Mouse (Mus musculus) G1E (cell line): Measurements from ENCODE around the gene Fblim1. TPM values are rescaled to one million over a fixed set of nuclear protein-coding genes. Genes with fewer than 3 reads are reported as not detected.
A peak's percentile ranks its signal among the peaks of the same experiment; 100 is the strongest.

Experiments used
- ATAC-seq: 2 replicates; pipeline ENCODE4 v1.8.0; 2016; ENCODE audit warnings: mild to moderate bottlenecking; ENCODE audit not compliant: insufficient number of reproducible peaks, poor library complexity, low FRiP score, severe bottlenecking; ENCODE audit errors: extremely low read depth
- DNase-seq: peaks from one replicate; pipeline ENCODE4 v3.0.0; 2012; ENCODE audit warnings: low spot score
- H3K27me3 ChIP-seq: 2 replicates; pipeline ENCODE4 v1.6.1; 2012; ENCODE audit warnings: mild to moderate bottlenecking, low read length, inconsistent platforms; ENCODE audit not compliant: insufficient read depth
- H3K36me3 ChIP-seq: replicated peaks from 2 replicates; pipeline ENCODE3; 2012; ENCODE audit warnings: mild to moderate bottlenecking, inconsistent platforms
- H3K4me1 ChIP-seq: 2 replicates; pipeline ENCODE4 v1.6.1; 2012; ENCODE audit warnings: low read depth, low read length, inconsistent platforms, mixed read lengths; ENCODE audit not compliant: insufficient read depth
- H3K4me3 ChIP-seq: 2 replicates; pipeline ENCODE4 v1.5.1; 2012; ENCODE audit warnings: low read depth, mild to moderate bottlenecking, inconsistent platforms, low read length, moderate library complexity, mixed read lengths
- H3K9me3 ChIP-seq: replicated peaks from 2 replicates; pipeline ENCODE4 v1.6.1; 2012; ENCODE audit warnings: inconsistent platforms
- CTCF ChIP-seq: IDR thresholded peaks from 2 replicates; pipeline ENCODE4 v1.5.1; 2012; ENCODE audit warnings: low read depth, low read length, inconsistent platforms, mixed read lengths
- GATA1 ChIP-seq: IDR thresholded peaks from 2 replicates; pipeline ENCODE4 v1.6.1; 2012; ENCODE audit warnings: borderline replicate concordance, low read length, inconsistent platforms, mixed read lengths
- GATA2 ChIP-seq: IDR thresholded peaks from 2 replicates; pipeline ENCODE4 v1.6.1; 2012; ENCODE audit warnings: low read depth, low read length, inconsistent platforms, borderline replicate concordance
- POLR2AphosphoS5 ChIP-seq: IDR thresholded peaks from 2 replicates; pipeline ENCODE4 v1.6.1; 2012; ENCODE audit warnings: low read depth, low read length, inconsistent platforms; ENCODE audit not compliant: insufficient replicate concordance
- TAL1 ChIP-seq: conservative IDR thresholded peaks from 2 replicates; pipeline ENCODE4 v1.6.1; 2012; ENCODE audit warnings: low read depth, low read length, inconsistent platforms, mixed read lengths
- polyA plus RNA-seq: library from polyadenylated mRNA; stranded (reverse); fragments of >175 nt; gene quantifications from 2 replicates; pipeline ENCODE4 v1.2.3, GENCODE M21; 2012
- total RNA-seq, 2 experiments: library from RNA; stranded (forward) in 1 of 2; stranded (reverse) in 1 of 2; fragments of 200-1000 nt in 1 of 2; fragments of >200 nt in 1 of 2; fragmentation: Nextera tagmentation in 1 of 2; gene quantifications; 2 replicates each; pipeline ENCODE4 v1.2.3; 2014 to 2017

The Fblim1 gene
- total and polyA plus RNA-seq, 3 experiments = 0.11 TPM; not detected in 2

- TF ChIP-seq GATA1 = no peak
- TF ChIP-seq POLR2AphosphoS5 = no peak
- no peak for TF ChIP-seq TAL1
- TF ChIP-seq CTCF = no peak
- TF ChIP-seq GATA2 = no peak
- Histone ChIP-seq H3K4me3 (no peak overlapping the region), H3K27me3 (no peaks in the 10 kb centered on the region), H3K36me3 (no peaks in the 10 kb centered on the region), H3K4me1 (peaks cover 48% of the 10 kb centered on the region), H3K9me3 (no peaks in the 10 kb centered on the region)
- DNase-seq = no peak
- no peak for ATAC-seq
Measured at GRCm38 (mm10) chr4:141540844-141541243, 65.1 kb downstream of the Fblim1 start.

DNA sequence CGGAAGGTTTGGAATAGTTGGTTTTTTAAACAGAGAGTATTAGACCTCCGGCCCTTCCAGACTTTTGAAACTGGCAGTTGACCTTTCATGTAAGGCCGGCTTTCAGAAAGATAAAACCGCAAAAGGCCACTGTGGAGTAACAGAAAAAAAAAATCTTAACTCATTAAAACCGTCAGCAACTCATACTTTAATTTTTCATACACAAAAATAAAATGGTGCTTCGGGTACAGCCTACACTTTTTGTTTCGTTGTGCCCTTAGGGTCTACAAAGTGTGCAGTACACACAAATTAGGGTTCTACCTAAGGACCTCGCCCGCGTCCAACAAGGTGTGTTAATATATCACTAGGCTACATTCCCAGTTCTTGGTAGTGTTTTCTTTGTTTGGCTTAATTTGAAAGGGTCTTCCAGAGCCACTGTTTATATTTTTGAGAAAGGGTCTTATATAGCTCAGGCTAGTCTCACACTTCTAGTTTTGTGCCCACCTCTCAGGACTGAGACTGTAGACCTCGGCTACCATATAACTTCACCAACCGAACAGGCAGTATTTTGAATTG is 66.6 kb downstream of the Fblim1 start:
- no peaks in the 10 kb centered on the region for H3K27me3 ChIP-seq
- ATAC-seq (no peak), DNase-seq (no peak)
- H3K4me1 ChIP-seq = peaks cover 52% of the 10 kb centered on the region
- peak overlapping the region; percentile 89 for H3K4me3 ChIP-seq
- TF ChIP-seq GATA1 (no peak), CTCF (no peak), POLR2AphosphoS5 (no peak), GATA2 (no peak), TAL1 (no peak)
- H3K36me3 ChIP-seq = peaks cover 2% of the 10 kb centered on the region
- H3K9me3 ChIP-seq = no peaks in the 10 kb centered on the region

DNA sequence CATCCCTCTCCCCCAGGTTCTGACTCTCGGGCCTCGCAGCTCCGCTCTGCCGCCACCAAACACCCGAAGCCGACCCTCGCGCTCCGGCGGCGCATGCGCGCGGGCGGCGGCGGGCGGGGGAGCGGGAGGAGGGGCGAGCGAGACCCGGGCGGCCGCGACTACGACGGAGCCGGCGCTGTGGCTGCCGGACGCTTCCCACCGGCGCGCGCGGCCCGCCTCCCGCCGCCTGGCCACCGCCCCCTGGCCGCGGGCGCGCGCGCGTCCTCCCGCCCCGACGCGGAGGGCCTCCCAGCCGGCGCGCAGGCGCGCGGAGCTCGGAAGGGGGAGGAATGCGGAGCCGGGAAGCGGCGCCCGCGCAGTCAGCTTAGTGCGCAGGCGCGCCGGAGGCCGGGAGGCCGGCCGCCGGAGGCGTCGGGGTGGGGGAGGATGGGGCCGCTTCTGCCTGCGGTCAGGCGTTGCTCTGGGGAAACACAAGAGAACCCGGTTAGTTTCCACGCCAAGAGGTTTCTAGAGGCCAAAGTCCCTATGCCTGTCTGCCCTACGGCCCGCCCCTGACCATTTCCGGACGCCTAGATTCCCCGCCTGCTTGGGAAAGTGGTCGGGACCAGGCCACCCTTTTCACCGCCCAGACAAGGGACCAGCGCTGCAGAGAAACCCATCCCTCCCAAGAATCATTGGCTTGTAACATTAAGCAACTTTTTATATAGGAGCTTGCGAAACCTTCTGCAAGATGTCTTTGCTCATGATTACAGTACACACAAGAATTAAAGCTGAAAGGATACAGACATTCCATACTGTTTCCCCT is 67.3 kb downstream of the Fblim1 start, which contains the start of gene Spen:
Gene Spen (minus strand): TSS at position 190 of the 805 bp plus-strand sequence.
- H3K9me3 ChIP-seq = no peaks in the 10 kb centered on the region
- peaks cover 57% of the 10 kb centered on the region for H3K4me1 ChIP-seq
- no peak for TF ChIP-seq POLR2AphosphoS5
- no peak for TF ChIP-seq GATA1
- no peak for TF ChIP-seq CTCF
- no peak for TF ChIP-seq TAL1
- no peak for TF ChIP-seq GATA2
- peak within 1 kb of the TSS; percentile 89 for H3K4me3 ChIP-seq
- peak; percentile 91 for DNase-seq
- peaks cover 2% of the 10 kb centered on the region for H3K36me3 ChIP-seq
- ATAC-seq = peak; percentile 45
- H3K27me3 ChIP-seq = no peaks in the 10 kb centered on the region

GRCm38 (mm10) chr4:141537706-141538407 is 68.0 kb downstream of the Fblim1 start:
- Histone ChIP-seq H3K4me1 (peaks cover 61% of the 10 kb centered on the region), H3K36me3 (peaks cover 6% of the 10 kb centered on the region), H3K27me3 (no peaks in the 10 kb centered on the region), H3K9me3 (no peaks in the 10 kb centered on the region), H3K4me3 (peak overlapping the region; percentile 89)
- TF ChIP-seq GATA1 (no peak), GATA2 (no peak), TAL1 (no peak), CTCF (no peak), POLR2AphosphoS5 (no peak)
- no peak for DNase-seq
- ATAC-seq = no peak

- ATAC-seq (no peak), DNase-seq (no peak)
- peaks cover 8% of the 10 kb centered on the region for H3K36me3 ChIP-seq
- H3K4me1 ChIP-seq = peaks cover 64% of the 10 kb centered on the region
- H3K27me3 ChIP-seq = no peaks in the 10 kb centered on the region
- TF ChIP-seq TAL1 = no peak
- no peak for TF ChIP-seq POLR2AphosphoS5
- no peak for TF ChIP-seq GATA2
- no peak for TF ChIP-seq CTCF
- TF ChIP-seq GATA1 = no peak
- peak overlapping the region; percentile 89 for H3K4me3 ChIP-seq
- H3K9me3 ChIP-seq = no peaks in the 10 kb centered on the region
Measured at GRCm38 (mm10) chr4:141537226-141537610, 68.7 kb downstream of the Fblim1 start.
